Mouse (Mus musculus) heart, embryonic 16.5 days (tissue): Measurements from ENCODE around the gene Maml3. TPM values are rescaled to one million over a fixed set of nuclear protein-coding genes. Genes with fewer than 3 reads are reported as not detected.
A peak's percentile ranks its signal among the peaks of the same experiment; 100 is the strongest.

ENCODE experiments used
- ATAC-seq: fragments of 200-750 bp; cut with Nextera tagmentation; replicated peaks from 2 replicates; pipeline ENCODE4 v1.8.0; 2017; ENCODE audit warnings: moderate number of reproducible peaks; ENCODE audit not compliant: insufficient read depth, low FRiP score; ENCODE audit errors: extremely low read depth
- H3K27ac ChIP-seq: fragments of 300-500 bp; sonication (generic); 2 replicates; pipeline ENCODE4 v1.5.1; 2014; ENCODE audit warnings: mild to moderate bottlenecking, low read length, control low read depth, moderate library complexity
- H3K27me3 ChIP-seq: fragments of 300-500 bp; sonication (generic); 2 replicates; pipeline ENCODE4 v1.6.1; 2014; ENCODE audit warnings: low read length, mixed read lengths; ENCODE audit not compliant: control insufficient read depth, insufficient read depth
- H3K36me3 ChIP-seq: fragments of 300-500 bp; sonication (generic); 2 replicates; pipeline ENCODE4 v1.6.1; 2014; ENCODE audit not compliant: control insufficient read depth, insufficient read depth
- H3K4me1 ChIP-seq: fragments of 300-500 bp; sonication (generic); 2 replicates; pipeline ENCODE4 v1.6.1; 2014; ENCODE audit warnings: low read length, mixed read lengths; ENCODE audit not compliant: control insufficient read depth, insufficient read depth
- H3K4me2 ChIP-seq: fragments of 300-500 bp; sonication (generic); 2 replicates; pipeline ENCODE4 v1.6.1; 2014; ENCODE audit warnings: low read depth, mild to moderate bottlenecking, control low read depth, low read length
- H3K4me3 ChIP-seq: fragments of 300-500 bp; sonication (generic); 2 replicates; pipeline ENCODE4 v1.5.1; 2014; ENCODE audit warnings: mild to moderate bottlenecking, control low read depth, low read length
- H3K9ac ChIP-seq: fragments of 300-500 bp; sonication (generic); 2 replicates; pipeline ENCODE4 v1.6.1; 2014; ENCODE audit warnings: low read length, control low read depth
- H3K9me3 ChIP-seq: fragments of 300-500 bp; sonication (generic); replicated peaks from 2 replicates; pipeline ENCODE4 v1.6.1; 2016; ENCODE audit warnings: low read length; ENCODE audit not compliant: control insufficient read depth
- WGBS: fragments of 180-500 bp; shearing (Covaris S2); extraction: QIAGEN DNeasy Blood & Tissue Kit; methylation state at CpG from one replicate; pipeline ENCODE4 v1.1.7; 2014; 5-methylcytosine and 5-hydroxymethylcytosine counted together
- polyA plus RNA-seq: library from polyadenylated mRNA; unstranded; fragments of >200 nt; fragmentation: Nextera tagmentation; extraction: Ambion mirVana; gene quantifications from 2 replicates; pipeline ENCODE4 v1.2.1, GENCODE M21; 2015

Maml3 gene
- polyA plus RNA-seq, 1 experiment from 2014 or later = 2.6 TPM

GRCm38 (mm10) chr3:51791542-51791941 is 313.3 kb downstream of the Maml3 start:
- Histone ChIP-seq H3K9ac (no peak overlapping the region), H3K27me3 (no peaks in the 10 kb centered on the region), H3K4me3 (no peak overlapping the region), H3K9me3 (0 out of 2 replicates have a peak, but pooled peaks cover 4% of the 10 kb centered on the region), H3K27ac (no peak overlapping the region), H3K36me3 (no peaks in the 10 kb centered on the region), H3K4me1 (peaks cover 18% of the 10 kb centered on the region), H3K4me2 (no peak overlapping the region)
- ATAC-seq = no peak
- WGBS = 81% methylated on average over 7 of the region's 7 CpGs

- WGBS = 63% methylated on average over 10 of the region's 10 CpGs
- ATAC-seq = no peak
- Histone ChIP-seq H3K27me3 (no peaks in the 10 kb centered on the region), H3K36me3 (no peaks in the 10 kb centered on the region), H3K4me2 (peak overlapping the region; percentile 79), H3K27ac (peak overlapping the region; percentile 96), H3K9ac (peak overlapping the region; percentile 82), H3K9me3 (0 out of 2 replicates have a peak, but pooled peaks cover 4% of the 10 kb centered on the region), H3K4me3 (peak overlapping the region; percentile 61), H3K4me1 (peaks cover 23% of the 10 kb centered on the region)
Measured at GRCm38 (mm10) chr3:51789389-51789904, 315.4 kb downstream of the Maml3 start.

- H3K27ac ChIP-seq = peak overlapping the region; percentile 96
- peak overlapping the region; percentile 79 for H3K4me2 ChIP-seq
- H3K36me3 ChIP-seq = no peaks in the 10 kb centered on the region
- H3K9me3 ChIP-seq = 0 out of 2 replicates have a peak, but pooled peaks cover 4% of the 10 kb centered on the region
- H3K4me3 ChIP-seq = peak overlapping the region; percentile 61
- ATAC-seq = peak; percentile 87
- peaks cover 23% of the 10 kb centered on the region for H3K4me1 ChIP-seq
- under 1% methylated on average over 17 of the region's 17 CpGs for WGBS
- H3K27me3 ChIP-seq = no peaks in the 10 kb centered on the region
- peak overlapping the region; percentile 82 for H3K9ac ChIP-seq
Measured at GRCm38 (mm10) chr3:51788591-51789339, 316.1 kb downstream of the Maml3 start.

- Histone ChIP-seq H3K4me1 (peaks cover 23% of the 10 kb centered on the region), H3K36me3 (no peaks in the 10 kb centered on the region), H3K4me2 (no peak overlapping the region), H3K27ac (no peak overlapping the region; the same call in 1 of the 2 replicates), H3K4me3 (no peak overlapping the region), H3K9me3 (0 out of 2 replicates have a peak, but pooled peaks cover 4% of the 10 kb centered on the region), H3K9ac (no peak overlapping the region), H3K27me3 (no peaks in the 10 kb centered on the region)
- 98% methylated on average over 2 of the region's 2 CpGs for WGBS
- ATAC-seq = no peak
Measured at GRCm38 (mm10) chr3:51787945-51788344, 316.9 kb downstream of the Maml3 start.

GRCm38 (mm10) chr3:51785796-51786195 is 319.1 kb downstream of the Maml3 start:
- H3K9ac ChIP-seq = no peak overlapping the region
- H3K4me3 ChIP-seq = no peak overlapping the region
- no peaks in the 10 kb centered on the region for H3K27me3 ChIP-seq
- 0 out of 2 replicates have a peak, but pooled peaks cover 4% of the 10 kb centered on the region for H3K9me3 ChIP-seq
- H3K4me2 ChIP-seq = no peak overlapping the region
- 67% methylated on average over 7 of the region's 7 CpGs for WGBS
- peaks cover 23% of the 10 kb centered on the region for H3K4me1 ChIP-seq
- no peak for ATAC-seq
- H3K36me3 ChIP-seq = no peaks in the 10 kb centered on the region
- no peak overlapping the region for H3K27ac ChIP-seq

GRCm38 (mm10) chr3:51782191-51782590 is 322.7 kb downstream of the Maml3 start:
- Histone ChIP-seq H3K4me2 (no peak overlapping the region), H3K4me3 (no peak overlapping the region), H3K9me3 (no peaks in the 10 kb centered on the region), H3K9ac (no peak overlapping the region), H3K27me3 (no peaks in the 10 kb centered on the region), H3K4me1 (peaks cover 20% of the 10 kb centered on the region), H3K36me3 (no peaks in the 10 kb centered on the region), H3K27ac (no peak overlapping the region)
- 78% methylated on average over 10 of the region's 10 CpGs for WGBS
- no peak for ATAC-seq

- Histone ChIP-seq H3K27me3 (no peaks in the 10 kb centered on the region), H3K4me1 (peaks cover 15% of the 10 kb centered on the region), H3K4me2 (peak overlapping the region; percentile 27; the same call in 1 of the 2 replicates), H3K9me3 (no peaks in the 10 kb centered on the region), H3K36me3 (no peaks in the 10 kb centered on the region), H3K9ac (peak overlapping the region; percentile 38; the same call in 1 of the 2 replicates), H3K27ac (peak overlapping the region; percentile 74), H3K4me3 (no peak overlapping the region)
- ATAC-seq = peak; percentile 38
- WGBS = 26% methylated on average over 16 of the region's 16 CpGs
Measured at GRCm38 (mm10) chr3:51778738-51779592, 325.9 kb downstream of the Maml3 start.

- Histone ChIP-seq H3K9ac (peak overlapping the region; percentile 3; the same call in 1 of the 2 replicates), H3K4me2 (peak overlapping the region; percentile 27; the same call in 1 of the 2 replicates), H3K36me3 (no peaks in the 10 kb centered on the region), H3K9me3 (no peaks in the 10 kb centered on the region), H3K27me3 (no peaks in the 10 kb centered on the region), H3K4me1 (peaks cover 18% of the 10 kb centered on the region), H3K27ac (peak overlapping the region; percentile 74), H3K4me3 (no peak overlapping the region)
- WGBS = 60% methylated on average over 3 of the region's 3 CpGs
- ATAC-seq = no peak
Measured at GRCm38 (mm10) chr3:51778179-51778578, 326.7 kb downstream of the Maml3 start.
